In genomic region chr1:157425741-157426427, GRCm38 (mm10) we compare ENCODE assay signal across 9 mouse cellular contexts. TPM values are rescaled to one million over a fixed set of nuclear protein-coding genes. Genes with fewer than 3 reads are reported as not detected.
DNase-seq lines count a peak whose midpoint lies in the region; ATAC-seq lines count a peak whose summit lies in the region.
"Had no signal": no experiment of that assay in that cellular context is flagged by ENCODE, and none has a peak within 500 bp of the region (broad histone marks: within the 10 kb centered on the region; RNA-seq: fewer than 3 reads in every experiment).

No protein-coding gene starts in this region.

- no peak overlapping the region for H3K27ac ChIP-seq in heart, embryonic 16.5 days (ENCODE audit: low read length)
- H3K27ac ChIP-seq: liver, embryonic 15.5 days had no signal

- no peaks in the 10 kb centered on the region for H3K9me3 ChIP-seq in heart, embryonic 16.5 days (replicated peaks; ENCODE audit: control insufficient read depth, low read length)
- H3K9me3 ChIP-seq: liver, embryonic 15.5 days had no signal

- H3K36me3 ChIP-seq in heart, embryonic 16.5 days (ENCODE audit: control insufficient read depth, insufficient read depth) = no peaks in the 10 kb centered on the region
- H3K36me3 ChIP-seq: liver, embryonic 15.5 days had no signal

- H3K4me2 ChIP-seq in heart, embryonic 16.5 days (ENCODE audit: low read depth, low read length) = peak overlapping the region; percentile 33
- H3K4me2 ChIP-seq: liver, embryonic 15.5 days had no signal

- H3K27me3 ChIP-seq in heart, embryonic 16.5 days (ENCODE audit: control insufficient read depth, insufficient read depth, low read length) = no peaks in the 10 kb centered on the region
- H3K27me3 ChIP-seq: liver, embryonic 15.5 days had no signal

- 27% methylated on average over 8 of the region's 8 CpGs for WGBS in heart, embryonic 16.5 days

- peaks cover 8% of the 10 kb centered on the region; the same call in 1 of the 2 replicates for H3K4me1 ChIP-seq in heart, embryonic 16.5 days (ENCODE audit: control insufficient read depth, insufficient read depth, low read length)
- H3K4me1 ChIP-seq: liver, embryonic 15.5 days had no signal

- no peak for ATAC-seq in heart, embryonic 16.5 days (replicated peaks; ENCODE audit: extremely low read depth, insufficient read depth, low FRiP score)

- no peak overlapping the region for H3K9ac ChIP-seq in heart, embryonic 16.5 days (ENCODE audit: low read length)
- H3K9ac ChIP-seq: liver, embryonic 15.5 days had no signal

- H3K4me3 ChIP-seq in heart, embryonic 16.5 days (ENCODE audit: low read length) = no peak overlapping the region
- H3K4me3 ChIP-seq: liver, embryonic 15.5 days had no signal

- DNase-seq in kidney, postnatal 10 days = peak; percentile 23
- DNase-seq in kidney, postnatal 36 days = no peak
- peak; percentile 63 for DNase-seq in MN1 (ENCODE audit: low spot score)
- peak; percentile 30 for DNase-seq in lung, postnatal 36 days
- no peak for DNase-seq in spleen, adult 12 weeks (ENCODE audit: low spot score)
- DNase-seq in kidney, adult 18-20 months = no peak
- no peak for DNase-seq in urinary bladder, postnatal 14 days (ENCODE audit: low spot score)

RNA-seq across cellular contexts. Expression of gene Rasal2, which starts 13.5 kb away (rescaled TPM):
- 13.7 and 15.5 TPM in 2 replicates for polyA plus RNA-seq in heart, embryonic 16.5 days (2015; fragmentation: Nextera tagmentation; extraction: Ambion mirVana)

RNA-seq across cellular contexts. Expression of gene Cryzl2, which starts 32.5 kb away (rescaled TPM):
- 30.2 and 33.0 TPM in 2 replicates for polyA plus RNA-seq in heart, embryonic 16.5 days (2015; fragmentation: Nextera tagmentation; extraction: Ambion mirVana)

Comparison
In these comparisons a context has a peak if more than half of its experiments do, and no peak if none do; other contexts are left out.
1. DNase-seq: peak in kidney, postnatal 10 days (single experiment), MN1 (single experiment) and lung, postnatal 36 days (single experiment); none in kidney, postnatal 36 days (0 of 2), spleen, adult 12 weeks (single experiment), kidney, adult 18-20 months (single experiment) and urinary bladder, postnatal 14 days (single experiment).